Mouse (Mus musculus) heart, embryonic 11.5 days (tissue): ENCODE results near the gene Wdsub1. TPM values are rescaled to one million over a fixed set of nuclear protein-coding genes. Genes with fewer than 3 reads are reported as not detected.
"Not testable (repeated sequence)": the region's sequence is repeated elsewhere in the genome, so short reads cannot be mapped to it uniquely, and the experiment has no call there.

ENCODE experiments used
- ATAC-seq: fragments of 200-750 bp; cut with Nextera tagmentation; replicated peaks from 2 replicates; pipeline ENCODE4 v1.8.0; 2017; ENCODE audit warnings: moderate library complexity; ENCODE audit not compliant: insufficient number of reproducible peaks, low FRiP score, low TSS enrichment
- H3K27ac ChIP-seq: fragments of 300-500 bp; sonication (generic); 2 replicates; pipeline ENCODE4 v1.5.1; 2014; ENCODE audit warnings: mild to moderate bottlenecking, low read depth, low read length
- H3K27me3 ChIP-seq: fragments of 300-500 bp; sonication (generic); 2 replicates; pipeline ENCODE4 v1.6.1; 2014; ENCODE audit warnings: mild to moderate bottlenecking, low read length, mixed read lengths; ENCODE audit not compliant: control insufficient read depth, insufficient read depth
- H3K36me3 ChIP-seq: fragments of 300-500 bp; sonication (generic); 2 replicates; pipeline ENCODE4 v1.6.1; 2014; ENCODE audit warnings: mild to moderate bottlenecking, low read length, moderate library complexity, mixed read lengths; ENCODE audit not compliant: control insufficient read depth, insufficient read depth
- H3K4me1 ChIP-seq: fragments of 300-500 bp; sonication (generic); 2 replicates; pipeline ENCODE4 v1.6.1; 2014; ENCODE audit warnings: low read length; ENCODE audit not compliant: control insufficient read depth, insufficient read depth
- H3K4me2 ChIP-seq: fragments of 300-500 bp; sonication (generic); 2 replicates; pipeline ENCODE4 v1.6.1; 2014; ENCODE audit warnings: mild to moderate bottlenecking, moderate library complexity
- H3K4me3 ChIP-seq: fragments of 300-500 bp; sonication (generic); 2 replicates; pipeline ENCODE4 v1.5.1; 2014; ENCODE audit warnings: low read depth, low read length
- H3K9ac ChIP-seq: fragments of 300-500 bp; sonication (generic); 2 replicates; pipeline ENCODE4 v1.6.1; 2014; ENCODE audit warnings: mild to moderate bottlenecking, low read depth, low read length, moderate library complexity
- H3K9me3 ChIP-seq: fragments of 300-500 bp; sonication (generic); replicated peaks from 2 replicates; pipeline ENCODE4 v1.6.1; 2016; ENCODE audit warnings: low read length; ENCODE audit not compliant: control insufficient read depth
- WGBS: fragments of 180-500 bp; shearing (Covaris S2); extraction: QIAGEN DNeasy Blood & Tissue Kit; methylation state at CpG from one replicate; pipeline ENCODE4 v1.1.7; 2014; ENCODE audit not compliant: insufficient replicate concordance; 5-methylcytosine and 5-hydroxymethylcytosine counted together
- polyA plus RNA-seq: library from polyadenylated mRNA; unstranded; fragments of >200 nt; fragmentation: Nextera tagmentation; extraction: Ambion mirVana; gene quantifications from 2 replicates; pipeline ENCODE4 v1.2.1, GENCODE M21; 2014

Gene Wdsub1
- polyA plus RNA-seq, 1 experiment from 2014 or later, result 44.5 TPM

DNA sequence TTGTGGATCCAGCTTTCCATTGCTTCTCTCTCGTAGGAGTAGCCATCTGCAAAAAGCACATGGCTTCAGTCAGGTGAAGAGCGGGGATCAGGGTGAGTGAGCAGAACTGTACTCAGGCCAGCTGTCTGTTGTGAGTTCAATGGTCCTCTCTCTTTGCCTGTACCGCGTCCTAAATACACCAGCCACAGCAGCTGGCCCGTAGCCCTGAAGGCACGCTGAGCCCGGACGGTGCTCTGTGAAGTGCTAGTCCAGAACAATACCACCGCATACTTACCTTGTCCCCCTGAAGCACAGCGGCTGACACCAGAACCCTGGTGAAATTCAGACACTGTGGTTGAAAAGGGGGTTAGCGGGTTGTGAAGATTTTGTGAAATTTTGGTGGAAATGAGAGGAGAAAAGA, 29.5 kb downstream of the Wdsub1 start:
- H3K27ac ChIP-seq, result no peak overlapping the region
- 87% methylated on average over 11 of the region's 11 CpGs for WGBS
- H3K4me1 ChIP-seq, result no peaks in the 10 kb centered on the region
- H3K36me3 ChIP-seq, result peaks cover 8% of the 10 kb centered on the region
- H3K27me3 ChIP-seq, result no peaks in the 10 kb centered on the region
- no peak for ATAC-seq
- no peak overlapping the region for H3K4me2 ChIP-seq
- no peak overlapping the region for H3K9ac ChIP-seq
- no peak overlapping the region for H3K4me3 ChIP-seq
- no peaks in the 10 kb centered on the region for H3K9me3 ChIP-seq

DNA sequence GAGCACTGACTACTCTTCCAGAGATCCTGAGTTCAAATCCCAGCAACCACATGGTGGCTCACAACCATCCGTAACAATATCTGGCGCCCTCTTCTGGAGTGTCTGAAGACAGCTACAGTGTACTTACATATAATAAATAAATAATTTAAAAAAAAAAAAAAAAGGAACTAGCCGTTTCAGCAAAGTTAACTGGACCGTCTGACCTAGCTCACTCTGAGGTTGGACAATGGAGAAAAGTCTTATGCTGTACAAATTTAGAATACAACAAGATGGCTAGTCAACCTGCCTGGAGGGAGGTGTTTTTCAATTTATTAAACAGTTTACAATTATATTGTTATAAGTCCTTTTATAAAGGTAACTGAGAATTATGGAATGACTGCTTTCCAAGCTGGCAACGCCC, 30.5 kb downstream of the Wdsub1 start:
- ATAC-seq, H3K36me3 ChIP-seq, H3K27ac ChIP-seq, H3K4me3 ChIP-seq, H3K4me2 ChIP-seq, H3K9ac ChIP-seq, H3K27me3 ChIP-seq, H3K4me1 ChIP-seq, H3K9me3 ChIP-seq: not testable (repeated sequence)
- 88% methylated on average over 3 of the region's 5 CpGs for WGBS

DNA sequence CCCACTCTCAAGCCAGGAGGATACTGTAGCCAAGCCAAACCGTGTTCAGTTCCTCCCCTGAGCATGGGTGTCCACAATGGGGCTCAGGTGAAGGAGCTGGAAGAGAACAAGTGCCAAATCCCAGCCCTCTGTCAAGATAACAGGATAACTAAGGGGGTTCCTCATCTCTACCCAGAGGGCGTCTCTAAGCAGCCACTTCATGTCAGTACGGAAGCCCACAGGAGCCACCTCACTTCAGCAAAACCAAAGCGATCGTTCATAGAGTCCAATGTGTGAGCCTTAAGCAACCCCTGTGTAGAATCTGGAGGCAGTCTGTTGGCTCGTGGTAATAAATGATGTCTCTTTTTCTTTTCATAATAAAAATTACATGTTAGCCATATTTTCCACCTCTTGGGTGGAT, 38.5 kb downstream of the Wdsub1 start:
- no peak overlapping the region for H3K27ac ChIP-seq
- no peak for ATAC-seq
- no peak overlapping the region for H3K4me2 ChIP-seq
- no peak overlapping the region for H3K9ac ChIP-seq
- no peak overlapping the region for H3K4me3 ChIP-seq
- H3K36me3 ChIP-seq, result peaks cover 24% of the 10 kb centered on the region
- 85% methylated on average over 6 of the region's 6 CpGs for WGBS
- H3K27me3 ChIP-seq, result no peaks in the 10 kb centered on the region
- peaks cover 16% of the 10 kb centered on the region for H3K4me1 ChIP-seq
- no peaks in the 10 kb centered on the region for H3K9me3 ChIP-seq

DNA sequence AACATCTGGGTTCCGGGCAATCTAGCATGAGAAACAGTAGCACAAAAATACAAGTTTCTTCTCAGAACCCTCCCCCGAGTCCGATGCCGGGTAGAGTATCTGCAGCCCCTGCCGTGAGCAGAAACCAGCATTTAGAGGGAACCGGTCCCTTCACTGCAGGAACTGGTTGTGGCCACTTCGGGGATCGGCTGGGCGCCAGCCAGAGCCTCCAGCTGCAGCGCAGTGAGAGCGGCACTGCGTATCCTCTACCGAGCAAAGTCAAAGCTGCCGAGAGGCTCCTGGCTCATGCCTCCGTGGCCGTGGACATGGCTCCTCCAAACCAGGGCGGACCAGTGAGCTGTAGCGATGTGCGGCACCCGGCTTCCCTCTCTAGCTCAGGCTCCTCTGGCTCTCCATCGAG, 39.2 kb downstream of the Wdsub1 start:
- Histone ChIP-seq H3K4me2 (no peak overlapping the region), H3K9me3 (no peaks in the 10 kb centered on the region), H3K4me1 (peaks cover 16% of the 10 kb centered on the region), H3K36me3 (peaks cover 24% of the 10 kb centered on the region), H3K27ac (no peak overlapping the region), H3K27me3 (no peaks in the 10 kb centered on the region), H3K4me3 (no peak overlapping the region), H3K9ac (no peak overlapping the region)
- no peak for ATAC-seq
- WGBS, result 80% methylated on average over 21 of the region's 21 CpGs

DNA sequence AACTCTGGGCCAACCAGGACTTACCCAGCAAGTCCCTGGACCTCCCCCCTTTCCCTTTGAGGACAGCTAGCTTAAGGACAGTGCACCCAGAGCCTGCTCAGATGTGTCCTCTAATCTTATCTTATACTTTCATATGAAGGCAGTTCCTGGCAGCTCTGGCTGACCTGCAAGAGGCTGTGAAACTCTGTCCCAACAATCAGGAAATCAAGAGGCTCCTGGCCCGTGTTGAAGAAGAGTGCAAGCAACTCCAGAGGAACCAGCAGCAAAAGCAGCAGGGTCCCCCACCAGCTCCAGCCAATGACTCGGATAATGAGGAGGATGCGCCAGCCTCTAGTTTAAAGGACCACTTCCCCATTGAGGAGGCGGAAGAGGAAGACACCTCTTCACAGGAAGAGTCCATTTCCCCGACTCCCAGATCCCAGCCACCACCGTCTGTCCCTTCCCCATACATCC, 39.8 kb downstream of the Wdsub1 start:
- Histone ChIP-seq H3K4me3 (no peak overlapping the region), H3K4me2 (no peak overlapping the region), H3K27me3 (no peaks in the 10 kb centered on the region), H3K9ac (0 out of 2 replicates have a peak overlapping the region, but pooled peaks have one; percentile 22), H3K36me3 (peaks cover 29% of the 10 kb centered on the region), H3K27ac (peak overlapping the region; percentile 15; the same call in 1 of the 2 replicates), H3K9me3 (no peaks in the 10 kb centered on the region), H3K4me1 (peaks cover 16% of the 10 kb centered on the region)
- ATAC-seq, result no peak
- 61% methylated on average over 6 of the region's 6 CpGs for WGBS

DNA sequence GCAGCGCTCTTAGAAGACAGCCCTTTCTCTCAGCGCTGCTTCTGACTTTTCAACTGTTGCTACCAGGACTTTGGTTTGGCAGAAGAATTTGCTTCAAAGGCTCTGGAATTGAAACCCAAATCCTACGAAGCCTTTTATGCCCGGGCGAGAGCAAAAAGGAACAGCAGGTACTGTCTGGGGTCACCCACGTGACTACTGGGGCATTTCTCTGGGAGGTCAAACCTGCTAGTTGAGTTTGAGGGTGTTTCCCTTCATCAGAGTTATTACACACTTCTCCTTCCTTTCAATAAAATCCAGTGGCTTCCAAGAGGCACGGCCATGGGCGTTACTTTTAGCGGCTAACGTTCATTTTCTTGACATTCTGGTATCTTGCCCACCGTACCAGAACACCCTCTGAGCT, 40.4 kb downstream of the Wdsub1 start:
- no peaks in the 10 kb centered on the region for H3K9me3 ChIP-seq
- peak overlapping the region; percentile 16; the same call in 1 of the 2 replicates for H3K9ac ChIP-seq
- no peak for ATAC-seq
- peaks cover 16% of the 10 kb centered on the region for H3K4me1 ChIP-seq
- peaks cover 34% of the 10 kb centered on the region for H3K36me3 ChIP-seq
- no peak overlapping the region for H3K4me3 ChIP-seq
- H3K27ac ChIP-seq, result 0 out of 2 replicates have a peak overlapping the region, but pooled peaks have one; percentile 15
- WGBS, result 77% methylated on average over 11 of the region's 11 CpGs
- H3K27me3 ChIP-seq, result no peaks in the 10 kb centered on the region
- no peak overlapping the region for H3K4me2 ChIP-seq

DNA sequence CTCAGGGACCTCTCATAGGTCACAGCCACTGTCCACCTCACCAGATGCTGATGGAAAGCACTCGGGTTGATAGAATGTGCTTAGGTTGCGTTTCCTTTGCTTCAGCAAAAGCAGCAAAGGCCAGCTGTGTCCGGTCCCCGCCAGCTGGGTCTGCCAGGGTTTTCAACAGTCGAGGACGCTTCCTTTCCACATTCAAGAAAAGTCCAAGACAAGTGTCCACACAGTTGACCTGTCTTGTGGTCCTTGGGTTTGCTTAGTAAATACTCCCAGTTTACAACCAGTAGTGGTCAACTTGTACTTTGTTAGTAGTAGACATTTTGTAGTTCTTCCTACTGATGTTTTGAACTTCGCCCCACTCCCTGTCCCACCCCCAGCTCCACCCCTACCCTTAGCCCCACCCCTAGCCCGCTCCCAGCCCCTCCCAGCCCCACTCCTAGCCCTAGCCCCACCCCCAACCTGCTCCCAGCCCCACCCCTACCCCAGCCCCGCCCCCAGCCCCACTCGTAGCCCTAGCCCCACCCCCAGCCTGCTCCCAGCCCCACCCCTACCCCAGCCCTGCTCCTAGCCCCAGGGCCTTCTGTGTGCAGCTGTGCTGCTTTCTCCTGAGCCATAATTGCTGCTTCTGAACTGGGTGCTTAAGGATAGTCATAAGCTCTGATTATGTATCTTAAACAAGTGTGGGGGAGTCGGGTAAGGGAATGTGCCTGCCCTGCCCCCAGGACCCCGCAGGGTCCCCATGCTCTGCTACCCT, 41.0 kb downstream of the Wdsub1 start:
- H3K4me1 ChIP-seq, result peaks cover 16% of the 10 kb centered on the region
- 61% methylated on average over 10 of the region's 12 CpGs for WGBS
- peak overlapping the region; percentile 16; the same call in 1 of the 2 replicates for H3K9ac ChIP-seq
- H3K27ac ChIP-seq, result 0 out of 2 replicates have a peak overlapping the region, but pooled peaks have one; percentile 22
- H3K36me3 ChIP-seq, result peaks cover 34% of the 10 kb centered on the region
- ATAC-seq, result peak; percentile 70
- no peak overlapping the region for H3K4me2 ChIP-seq
- no peak overlapping the region for H3K4me3 ChIP-seq
- no peaks in the 10 kb centered on the region for H3K27me3 ChIP-seq
- no peaks in the 10 kb centered on the region for H3K9me3 ChIP-seq

DNA sequence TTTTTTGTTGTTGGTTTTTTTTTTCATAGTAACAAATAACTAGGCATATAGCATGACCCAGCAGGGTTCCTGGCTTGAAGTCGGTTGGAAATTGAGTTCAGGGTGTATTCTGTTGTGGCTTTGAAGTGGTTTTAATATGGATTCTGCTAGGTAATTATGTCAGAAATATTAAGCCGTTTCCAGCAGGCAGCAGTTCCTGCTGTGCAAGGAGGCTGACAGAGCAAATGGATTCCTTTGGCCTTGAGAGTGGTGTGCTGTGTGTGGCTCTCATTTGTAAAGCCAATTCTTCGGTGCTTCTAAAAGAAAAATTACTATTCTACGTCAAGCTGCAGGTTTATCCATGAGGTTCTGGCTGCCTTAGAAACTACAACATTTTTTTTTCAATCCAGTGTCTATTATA, 42.2 kb downstream of the Wdsub1 start:
- Histone ChIP-seq H3K36me3 (peaks cover 42% of the 10 kb centered on the region), H3K9me3 (no peaks in the 10 kb centered on the region), H3K27ac (no peak overlapping the region), H3K4me2 (no peak overlapping the region), H3K4me3 (no peak overlapping the region), H3K4me1 (peaks cover 16% of the 10 kb centered on the region), H3K27me3 (no peaks in the 10 kb centered on the region), H3K9ac (no peak overlapping the region)
- 78% methylated on average over 4 of the region's 4 CpGs for WGBS
- no peak for ATAC-seq

DNA sequence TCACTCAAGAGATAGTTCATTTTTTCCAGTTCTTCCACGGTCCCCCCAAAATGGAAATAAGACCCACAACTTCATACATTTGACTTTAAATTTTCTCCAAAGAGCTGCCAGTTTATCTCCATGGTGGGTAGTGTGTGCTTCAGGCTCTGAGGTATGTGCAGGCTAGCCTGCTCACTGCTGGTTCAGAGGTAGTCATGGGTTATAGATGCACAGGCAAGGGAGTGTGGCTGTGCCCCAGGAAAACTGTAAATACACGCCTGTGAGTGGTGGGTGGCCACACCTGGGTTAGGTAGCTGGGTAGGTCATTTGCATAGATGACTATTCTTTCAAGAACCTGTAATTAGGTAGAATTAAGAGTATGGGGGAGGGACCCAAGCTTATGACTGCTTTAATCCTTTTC, 42.6 kb downstream of the Wdsub1 start:
- Histone ChIP-seq H3K27me3 (no peaks in the 10 kb centered on the region), H3K36me3 (peaks cover 46% of the 10 kb centered on the region), H3K9ac (no peak overlapping the region), H3K4me3 (no peak overlapping the region), H3K4me2 (no peak overlapping the region), H3K4me1 (peaks cover 16% of the 10 kb centered on the region), H3K27ac (no peak overlapping the region), H3K9me3 (no peaks in the 10 kb centered on the region)
- WGBS, result 87% methylated on average over 2 of the region's 2 CpGs
- no peak for ATAC-seq
